In genomic region chr16:55809345-55809744, GRCm38 (mm10) we compare ENCODE assay signal across 14 mouse cellular contexts.
"Had no signal": no experiment of that assay in that cellular context is flagged by ENCODE, and none has a peak within 500 bp of the region (broad histone marks: within the 10 kb centered on the region; RNA-seq: fewer than 3 reads in every experiment).

No protein-coding gene starts in this region.

- H3K4me3 ChIP-seq: layer of hippocampus, adult 2 months; limb, embryonic 12.5 days; liver, embryonic 13.5 days; lung, embryonic 15.5 days; midbrain, embryonic 15.5 days; stomach, embryonic 15.5 days had no signal

- ATAC-seq: liver, postnatal 0 days; midbrain, embryonic 15.5 days had no signal

- H3K4me1 ChIP-seq: limb, embryonic 12.5 days; liver, embryonic 13.5 days; midbrain, embryonic 15.5 days; stomach, embryonic 15.5 days had no signal

- DNase-seq: kidney, postnatal 10 days; kidney, postnatal 4 days; liver; liver, embryonic 13.5 days; liver, postnatal 0 days; lung, postnatal 14 days; right cerebral cortex, postnatal 14 days; thymus, postnatal 36 days had no signal

- H3K27me3 ChIP-seq: limb, embryonic 12.5 days; liver, embryonic 13.5 days; lung, embryonic 15.5 days; midbrain, embryonic 15.5 days; stomach, embryonic 15.5 days had no signal

- H3K36me3 ChIP-seq: midbrain, embryonic 15.5 days had no signal

- H3K27ac ChIP-seq: layer of hippocampus, adult 2 months; limb, embryonic 12.5 days; liver, embryonic 13.5 days; lung, embryonic 15.5 days; macrophage; midbrain, embryonic 15.5 days; stomach, embryonic 15.5 days had no signal

- H3K9ac ChIP-seq: limb, embryonic 12.5 days; liver, embryonic 13.5 days; liver, postnatal 0 days; lung, embryonic 15.5 days; midbrain, embryonic 15.5 days; stomach, embryonic 15.5 days had no signal

- H3K4me2 ChIP-seq: limb, embryonic 12.5 days; liver, embryonic 13.5 days; lung, embryonic 15.5 days; midbrain, embryonic 15.5 days; stomach, embryonic 15.5 days had no signal

- H3K9me3 ChIP-seq: limb, embryonic 12.5 days; liver, embryonic 13.5 days; lung, embryonic 15.5 days; midbrain, embryonic 15.5 days; stomach, embryonic 15.5 days had no signal
